Comparison of ENCODE assay signal across 22 mouse cellular contexts in the genomic region with DNA sequence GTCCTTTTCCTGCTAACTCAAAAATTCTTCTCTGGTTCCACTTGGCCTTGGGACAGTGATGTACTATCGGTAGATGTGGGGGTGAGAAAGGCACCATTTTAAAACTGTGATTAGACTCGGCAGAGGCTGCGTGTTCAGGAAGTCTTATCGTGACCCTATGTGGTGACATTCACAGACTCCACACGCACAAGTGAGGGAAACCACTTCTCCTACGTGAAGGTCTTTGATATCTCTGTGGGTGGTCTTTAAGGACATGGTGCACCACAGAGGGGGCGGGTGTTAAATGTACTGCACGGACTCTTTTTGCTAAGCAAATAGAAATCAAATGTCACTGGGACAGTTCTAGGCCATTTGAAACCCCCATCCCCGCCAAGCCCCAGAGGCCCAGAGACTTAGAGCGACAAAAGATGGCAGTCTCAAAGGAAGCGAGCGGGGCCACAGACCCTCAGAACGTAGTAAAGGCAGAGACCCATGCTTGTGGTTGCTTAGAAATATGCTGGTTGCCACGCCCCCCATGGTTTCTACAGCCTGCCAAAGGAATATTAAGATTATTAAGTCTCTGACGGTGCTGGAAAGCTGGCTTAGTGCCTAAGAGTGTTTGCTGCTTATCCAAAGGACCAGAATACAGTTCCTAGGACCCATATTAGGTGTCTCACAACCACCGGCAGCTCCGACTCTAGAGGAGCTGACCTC.
DNase-seq lines count a peak whose midpoint lies in the region; ATAC-seq lines count a peak whose summit lies in the region.
"Had no signal": no experiment of that assay in that cellular context is flagged by ENCODE, and none has a peak within 500 bp of the region (broad histone marks: within the 10 kb centered on the region; RNA-seq: fewer than 3 reads in every experiment).

No protein-coding gene starts in this region.

- peaks cover 25% of the 10 kb centered on the region for H3K4me1 ChIP-seq in heart, embryonic 15.5 days (replicated peaks)
- peaks cover 31% of the 10 kb centered on the region for H3K4me1 ChIP-seq in kidney, embryonic 16.5 days (ENCODE audit: insufficient read depth, low read length)
- peaks cover 42% of the 10 kb centered on the region for H3K4me1 ChIP-seq in lung, embryonic 16.5 days (replicated peaks; ENCODE audit: control insufficient read depth, insufficient read depth, low read length)
- peaks cover 25% of the 10 kb centered on the region for H3K4me1 ChIP-seq in stomach, embryonic 16.5 days (ENCODE audit: control insufficient read depth, insufficient read depth, low read length)

- no peak overlapping the region for H3K4me2 ChIP-seq in heart, embryonic 15.5 days
- no peak overlapping the region for H3K4me2 ChIP-seq in kidney, embryonic 16.5 days (replicated peaks; ENCODE audit: low read depth, low read length)
- H3K4me2 ChIP-seq in lung, embryonic 16.5 days (ENCODE audit: low read depth, low read length): peak overlapping the region; percentile 25
- no peak overlapping the region for H3K4me2 ChIP-seq in stomach, embryonic 16.5 days (ENCODE audit: low read depth, low read length)
- H3K4me2 ChIP-seq: hindbrain, embryonic 13.5 days; liver, embryonic 11.5 days; midbrain, embryonic 15.5 days; neural tube, embryonic 12.5 days had no signal

- DNase-seq in heart, adult 18-20 months: no peak
- DNase-seq in kidney, postnatal 36 days: no peak
- no peak for DNase-seq in lung, postnatal 25 days (ENCODE audit: low spot score)
- no peak for DNase-seq in layer of hippocampus, postnatal 36 days
- DNase-seq: cerebellum, adult 8-10 months; cerebellum, postnatal 36 days; forebrain, postnatal 0 days; gastrocnemius, postnatal 25 days; right cerebral cortex, postnatal 14 days; thymus, adult 18-20 months; thymus, postnatal 36 days had no signal

- ATAC-seq in heart, embryonic 15.5 days (replicated peaks; ENCODE audit: insufficient number of reproducible peaks, insufficient read depth, low FRiP score, low read depth): no peak
- 0 out of 2 replicates have a peak, but pooled peaks have one; percentile 5 for ATAC-seq in kidney, embryonic 16.5 days (ENCODE audit: low FRiP score, low TSS enrichment)
- ATAC-seq in lung, embryonic 16.5 days (ENCODE audit: low read depth): peak; percentile 27
- no peak for ATAC-seq in stomach, embryonic 16.5 days (ENCODE audit: insufficient read depth, low FRiP score)
- ATAC-seq: forebrain, postnatal 0 days; inflammation-experienced regulatory T-cells, adult 6 months; midbrain, embryonic 15.5 days had no signal

- no peaks in the 10 kb centered on the region for H3K36me3 ChIP-seq in heart, embryonic 15.5 days
- H3K36me3 ChIP-seq in kidney, embryonic 16.5 days (ENCODE audit: insufficient read depth, low read length): no peaks in the 10 kb centered on the region
- H3K36me3 ChIP-seq in lung, embryonic 16.5 days (ENCODE audit: control insufficient read depth, insufficient read depth, low read length): no peaks in the 10 kb centered on the region
- H3K36me3 ChIP-seq in stomach, embryonic 16.5 days (ENCODE audit: control insufficient read depth, insufficient read depth, low read length): no peaks in the 10 kb centered on the region
- H3K36me3 ChIP-seq: hindbrain, embryonic 13.5 days; limb, embryonic 10.5 days; midbrain, embryonic 15.5 days; neural tube, embryonic 12.5 days had no signal

- 61% methylated on average over 17 of the region's 17 CpGs for whole genome bisulfite sequencing in heart, embryonic 15.5 days
- 48% methylated on average over 17 of the region's 17 CpGs for WGBS in kidney, embryonic 16.5 days
- 28% methylated on average over 17 of the region's 17 CpGs for WGBS in lung, embryonic 16.5 days
- 62% methylated on average over 17 of the region's 17 CpGs for WGBS in stomach, embryonic 16.5 days

- H3K9me3 ChIP-seq in heart, embryonic 15.5 days (replicated peaks): no peaks in the 10 kb centered on the region
- no peaks in the 10 kb centered on the region for H3K9me3 ChIP-seq in kidney, embryonic 16.5 days (ENCODE audit: low read length)
- peaks cover 6% of the 10 kb centered on the region for H3K9me3 ChIP-seq in lung, embryonic 16.5 days (ENCODE audit: control insufficient read depth, low read length)
- H3K9me3 ChIP-seq in stomach, embryonic 16.5 days (replicated peaks; ENCODE audit: control insufficient read depth, low read length): 0 out of 2 replicates have a peak, but pooled peaks cover 3% of the 10 kb centered on the region
- H3K9me3 ChIP-seq: hindbrain, embryonic 13.5 days; limb, embryonic 10.5 days; midbrain, embryonic 15.5 days had no signal

- no peak overlapping the region for H3K9ac ChIP-seq in heart, embryonic 15.5 days
- H3K9ac ChIP-seq in kidney, embryonic 16.5 days (replicated peaks; ENCODE audit: low read length): no peak overlapping the region
- no peak overlapping the region for H3K9ac ChIP-seq in lung, embryonic 16.5 days (ENCODE audit: low read length)
- no peak overlapping the region for H3K9ac ChIP-seq in stomach, embryonic 16.5 days (ENCODE audit: low read length)
- H3K9ac ChIP-seq: forebrain, postnatal 0 days; hindbrain, embryonic 13.5 days; midbrain, embryonic 15.5 days; neural tube, embryonic 12.5 days had no signal

- H3K27me3 ChIP-seq in heart, embryonic 15.5 days: no peaks in the 10 kb centered on the region
- no peaks in the 10 kb centered on the region for H3K27me3 ChIP-seq in kidney, embryonic 16.5 days (ENCODE audit: insufficient read depth, low read length)
- H3K27me3 ChIP-seq in lung, embryonic 16.5 days (ENCODE audit: control insufficient read depth, insufficient read depth, low read depth, low read length): no peaks in the 10 kb centered on the region
- H3K27me3 ChIP-seq in stomach, embryonic 16.5 days (ENCODE audit: control insufficient read depth, insufficient read depth, low read length): no peaks in the 10 kb centered on the region
- H3K27me3 ChIP-seq: hindbrain, embryonic 13.5 days; midbrain, embryonic 15.5 days; neural tube, embryonic 12.5 days had no signal

- H3K27ac ChIP-seq in heart, embryonic 15.5 days: peak overlapping the region; percentile 34; the same call in 1 of the 2 replicates
- peak overlapping the region; percentile 23 for H3K27ac ChIP-seq in kidney, embryonic 16.5 days (ENCODE audit: low read length)
- H3K27ac ChIP-seq in lung, embryonic 16.5 days (ENCODE audit: low read length): peak overlapping the region; percentile 95
- H3K27ac ChIP-seq in stomach, embryonic 16.5 days (ENCODE audit: low read length): peak overlapping the region; percentile 55; the same call in 1 of the 2 replicates
- H3K27ac ChIP-seq: hindbrain, embryonic 13.5 days; limb, embryonic 10.5 days; macrophage; midbrain, embryonic 15.5 days; neural tube, embryonic 12.5 days had no signal

- no peak overlapping the region for H3K4me3 ChIP-seq in heart, embryonic 15.5 days
- H3K4me3 ChIP-seq in kidney, embryonic 16.5 days (ENCODE audit: low read length): no peak overlapping the region
- no peak overlapping the region for H3K4me3 ChIP-seq in lung, embryonic 16.5 days (ENCODE audit: low read length)
- H3K4me3 ChIP-seq in stomach, embryonic 16.5 days (replicated peaks; ENCODE audit: low read length): no peak overlapping the region
- H3K4me3 ChIP-seq: hindbrain, embryonic 13.5 days; limb, embryonic 10.5 days; midbrain, embryonic 15.5 days; neural tube, embryonic 12.5 days had no signal

Comparison
In these comparisons a context has a peak if more than half of its experiments do, and no peak if none do; other contexts are left out.
1. ATAC-seq: peak in kidney, embryonic 16.5 days (single experiment) and lung, embryonic 16.5 days (single experiment); none in heart, embryonic 15.5 days (single experiment) and stomach, embryonic 16.5 days (single experiment).
2. H3K27ac ChIP-seq: peak in every context shown above with its lines; median percentile 95 in lung, embryonic 16.5 days; 55 in stomach, embryonic 16.5 days; 34 in heart, embryonic 15.5 days; 23 in kidney, embryonic 16.5 days.